Mouse (Mus musculus): ENCODE results near the gene Ccdc42.

The Ccdc42 gene

GRCm38 (mm10) chr11:68613071-68613711 lies 26.4 kb downstream of the Ccdc42 start:
- peaks cover 5% of the 10 kb centered on the region; the same call in 1 of the 2 replicates for H3K4me1 ChIP-seq (replicated peaks; ENCODE audit: low read depth, low read length)
- no peak for TF ChIP-seq POU5F1 (IDR thresholded peaks at IDR 0.05; ENCODE audit: borderline replicate concordance, low read length)
- H3K9me3 ChIP-seq (ENCODE audit: low read length): no peaks in the 10 kb centered on the region
- H3K4me3 ChIP-seq (replicated peaks; ENCODE audit: low read length): no peak overlapping the region
- peaks cover 25% of the 10 kb centered on the region for H3K27me3 ChIP-seq (ENCODE audit: insufficient read depth, low read length)
- H3K36me3 ChIP-seq (ENCODE audit: insufficient read depth, low read length): no peaks in the 10 kb centered on the region

DNA sequence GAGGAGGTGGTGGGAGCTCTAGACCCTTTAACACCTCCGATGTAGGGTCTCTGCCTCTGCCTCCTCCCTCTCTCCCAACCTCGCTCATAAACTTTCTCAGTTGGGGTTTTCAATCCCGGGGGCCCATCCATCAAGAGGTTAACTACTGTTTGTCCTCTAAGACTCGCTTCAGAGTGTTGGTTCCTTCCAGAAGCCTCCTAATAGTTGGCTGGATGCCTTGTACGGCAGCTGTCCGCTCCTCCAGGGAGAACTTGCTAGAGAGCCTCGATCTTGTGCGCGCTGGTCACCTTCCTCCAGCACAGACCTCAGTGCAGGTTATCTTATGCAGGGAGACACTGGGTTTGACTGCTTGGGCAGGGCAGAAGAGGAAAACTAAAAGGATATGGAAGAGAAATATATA lies 35.9 kb downstream of the Ccdc42 start:
- TF ChIP-seq NANOG (IDR thresholded peaks at IDR 0.05; ENCODE audit: borderline replicate concordance, low read length) (no peak), POU5F1 (IDR thresholded peaks at IDR 0.05; ENCODE audit: borderline replicate concordance, low read length) (no peak), CTCF (conservative IDR thresholded peaks at IDR 0.05; ENCODE audit: low read length) (no peak)
- 0 out of 2 replicates have a peak, but pooled peaks cover 10% of the 10 kb centered on the region for H3K27me3 ChIP-seq (ENCODE audit: insufficient read depth, low read length)
- H3K9me3 ChIP-seq (ENCODE audit: low read length): peaks cover 12% of the 10 kb centered on the region
- no peaks in the 10 kb centered on the region for H3K36me3 ChIP-seq (ENCODE audit: insufficient read depth, low read length)
- H3K4me1 ChIP-seq (replicated peaks; ENCODE audit: low read depth, low read length): peaks cover 11% of the 10 kb centered on the region; the same call in 1 of the 2 replicates
- no peak overlapping the region for H3K4me3 ChIP-seq (replicated peaks; ENCODE audit: low read length)

DNA sequence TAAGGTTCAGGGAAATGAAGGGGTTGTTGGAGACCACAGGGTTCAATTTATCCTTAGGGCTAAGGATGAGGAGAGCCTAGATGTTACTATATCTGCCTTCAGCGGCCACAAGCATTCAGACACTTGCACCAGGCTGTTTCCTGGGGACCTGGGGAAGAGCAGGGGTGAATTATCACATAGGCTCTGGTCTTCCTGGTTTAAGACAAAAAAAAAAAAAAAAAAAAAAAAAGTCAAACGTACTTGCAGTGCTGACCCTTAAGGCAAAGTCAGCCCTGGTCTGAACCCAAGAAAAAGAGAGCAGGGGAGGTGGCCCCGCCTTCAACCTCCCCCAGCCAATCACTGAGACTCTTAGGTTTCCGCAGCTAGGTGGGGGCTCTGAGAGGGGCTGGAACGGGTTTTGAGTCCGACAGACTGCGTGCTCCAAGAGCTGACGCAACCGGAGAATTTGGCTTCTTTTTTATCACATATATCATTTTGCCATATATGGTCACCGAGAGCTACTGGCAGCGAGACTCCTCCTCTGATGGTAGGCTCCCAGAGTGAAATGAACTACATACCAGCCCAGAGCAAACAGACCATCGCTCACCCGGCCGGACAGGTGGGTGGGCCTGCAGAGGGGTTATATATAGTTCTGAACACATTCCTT lies 36.5 kb downstream of the Ccdc42 start:
- Histone ChIP-seq H3K9me3 (ENCODE audit: low read length) (peaks cover 12% of the 10 kb centered on the region), H3K27me3 (ENCODE audit: insufficient read depth, low read length) (0 out of 2 replicates have a peak, but pooled peaks cover 10% of the 10 kb centered on the region), H3K36me3 (ENCODE audit: insufficient read depth, low read length) (no peaks in the 10 kb centered on the region), H3K4me1 (replicated peaks; ENCODE audit: low read depth, low read length) (peaks cover 9% of the 10 kb centered on the region; the same call in 1 of the 2 replicates), H3K4me3 (replicated peaks; ENCODE audit: low read length) (no peak overlapping the region)
- TF ChIP-seq CTCF (conservative IDR thresholded peaks at IDR 0.05; ENCODE audit: low read length) (no peak), NANOG (IDR thresholded peaks at IDR 0.05; ENCODE audit: borderline replicate concordance, low read length) (no peak), POU5F1 (IDR thresholded peaks at IDR 0.05; ENCODE audit: borderline replicate concordance, low read length) (no peak)

GRCm38 (mm10) chr11:68623871-68624258 lies 37.0 kb downstream of the Ccdc42 start:
- Histone ChIP-seq H3K9me3 (ENCODE audit: low read length) (peaks cover 12% of the 10 kb centered on the region), H3K27me3 (ENCODE audit: insufficient read depth, low read length) (0 out of 2 replicates have a peak, but pooled peaks cover 10% of the 10 kb centered on the region), H3K4me3 (replicated peaks; ENCODE audit: low read length) (no peak overlapping the region), H3K4me1 (replicated peaks; ENCODE audit: low read depth, low read length) (peaks cover 9% of the 10 kb centered on the region; the same call in 1 of the 2 replicates), H3K36me3 (ENCODE audit: insufficient read depth, low read length) (no peaks in the 10 kb centered on the region)
- TF ChIP-seq NANOG (IDR thresholded peaks at IDR 0.05; ENCODE audit: borderline replicate concordance, low read length) (no peak), CTCF (conservative IDR thresholded peaks at IDR 0.05; ENCODE audit: low read length) (no peak), POU5F1 (IDR thresholded peaks at IDR 0.05; ENCODE audit: borderline replicate concordance, low read length) (no peak)

- no peaks in the 10 kb centered on the region for H3K36me3 ChIP-seq (ENCODE audit: insufficient read depth, low read length)
- TF ChIP-seq POU5F1 (IDR thresholded peaks at IDR 0.05; ENCODE audit: borderline replicate concordance, low read length): no peak
- no peak for TF ChIP-seq CTCF (conservative IDR thresholded peaks at IDR 0.05; ENCODE audit: low read length)
- TF ChIP-seq NANOG (IDR thresholded peaks at IDR 0.05; ENCODE audit: borderline replicate concordance, low read length): no peak
- H3K4me3 ChIP-seq (replicated peaks; ENCODE audit: low read length): no peak overlapping the region
- no peaks in the 10 kb centered on the region for H3K9me3 ChIP-seq (ENCODE audit: low read length)
- no peaks in the 10 kb centered on the region for H3K4me1 ChIP-seq (replicated peaks; ENCODE audit: low read depth, low read length)
- no peaks in the 10 kb centered on the region; the same call in 1 of the 2 replicates for H3K27me3 ChIP-seq (ENCODE audit: insufficient read depth, low read length)
Observed at GRCm38 (mm10) chr11:68631611-68632316, 44.9 kb downstream of the Ccdc42 start.

DNA sequence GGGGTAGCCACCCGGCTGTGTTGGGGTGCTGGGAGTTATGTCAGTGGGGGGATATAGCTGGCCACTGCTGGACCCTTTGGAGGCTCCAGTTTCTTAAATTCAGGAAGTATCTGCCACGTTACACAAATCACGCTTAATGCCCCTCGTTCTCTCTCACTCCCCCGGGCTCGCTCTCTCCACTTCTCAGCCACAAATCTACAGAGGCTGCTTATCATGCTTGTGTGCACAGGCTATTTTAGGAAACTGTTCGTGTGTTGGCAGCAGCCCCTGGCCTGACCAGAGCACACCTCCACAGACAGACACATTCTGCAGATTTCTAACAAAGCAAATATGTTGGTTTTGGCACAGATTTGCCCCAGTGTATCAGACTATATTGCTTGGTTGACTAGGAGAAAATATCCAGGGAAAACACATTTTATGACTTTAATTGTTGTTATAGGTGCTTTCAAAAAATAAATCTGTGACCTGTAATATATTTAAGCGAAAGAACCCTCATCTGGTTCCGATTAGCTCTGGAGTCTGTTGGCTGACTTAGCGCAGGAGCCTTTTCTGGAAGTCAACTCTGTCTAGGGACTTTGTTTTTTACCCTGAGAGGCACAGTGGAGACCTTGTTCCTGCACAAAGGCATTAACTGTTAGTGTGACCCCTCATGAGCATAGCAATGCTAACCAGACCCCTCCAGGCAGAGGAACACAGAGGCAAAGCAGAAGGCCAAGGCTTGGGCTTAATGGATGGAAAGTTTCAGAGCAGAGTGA lies 51.2 kb downstream of the Ccdc42 start:
- H3K36me3 ChIP-seq (ENCODE audit: insufficient read depth, low read length): no peaks in the 10 kb centered on the region
- no peak overlapping the region for H3K4me3 ChIP-seq (replicated peaks; ENCODE audit: low read length)
- H3K27me3 ChIP-seq (ENCODE audit: insufficient read depth, low read length): no peaks in the 10 kb centered on the region; the same call in 1 of the 2 replicates
- 0 out of 2 replicates have a peak, but pooled peaks cover 3% of the 10 kb centered on the region for H3K9me3 ChIP-seq (ENCODE audit: low read length)
- H3K4me1 ChIP-seq (replicated peaks; ENCODE audit: low read depth, low read length): no peaks in the 10 kb centered on the region
- TF ChIP-seq CTCF (conservative IDR thresholded peaks at IDR 0.05; ENCODE audit: low read length): no peak

- TF ChIP-seq POU5F1 (IDR thresholded peaks at IDR 0.05; ENCODE audit: borderline replicate concordance, low read length): no peak
- no peak for TF ChIP-seq NANOG (IDR thresholded peaks at IDR 0.05; ENCODE audit: borderline replicate concordance, low read length)
- TF ChIP-seq CTCF (conservative IDR thresholded peaks at IDR 0.05; ENCODE audit: low read length): no peak
Observed at GRCm38 (mm10) chr11:68641361-68641760, 54.5 kb downstream of the Ccdc42 start.

GRCm38 (mm10) chr11:68644781-68645180 lies 58.0 kb downstream of the Ccdc42 start:
- Histone ChIP-seq H3K27me3 (ENCODE audit: insufficient read depth, low read length) (no peaks in the 10 kb centered on the region), H3K9me3 (ENCODE audit: low read length) (0 out of 2 replicates have a peak, but pooled peaks cover 3% of the 10 kb centered on the region), H3K36me3 (ENCODE audit: insufficient read depth, low read length) (no peaks in the 10 kb centered on the region), H3K4me3 (replicated peaks; ENCODE audit: low read length) (no peak overlapping the region), H3K4me1 (replicated peaks; ENCODE audit: low read depth, low read length) (peaks cover 23% of the 10 kb centered on the region)
- no peak for TF ChIP-seq POU5F1 (IDR thresholded peaks at IDR 0.05; ENCODE audit: borderline replicate concordance, low read length)
- no peak for TF ChIP-seq CTCF (conservative IDR thresholded peaks at IDR 0.05; ENCODE audit: low read length)
- no peak for TF ChIP-seq NANOG (IDR thresholded peaks at IDR 0.05; ENCODE audit: borderline replicate concordance, low read length)

More at GRCm38 (mm10) chr11:68641361-68641760, 54.5 kb downstream of the Ccdc42 start:
- H3K27me3 ChIP-seq (ENCODE audit: insufficient read depth, low read length): no peaks in the 10 kb centered on the region
- H3K4me1 ChIP-seq (replicated peaks; ENCODE audit: low read depth, low read length): peaks cover 14% of the 10 kb centered on the region
- no peak overlapping the region for H3K4me3 ChIP-seq (replicated peaks; ENCODE audit: low read length)
- H3K9me3 ChIP-seq (ENCODE audit: low read length): 0 out of 2 replicates have a peak, but pooled peaks cover 3% of the 10 kb centered on the region
- H3K36me3 ChIP-seq (ENCODE audit: insufficient read depth, low read length): no peaks in the 10 kb centered on the region

Measured in E14TG2a.4 (cell line).